Mouse (Mus musculus): ENCODE results near the gene Fbxo21.

Gene Fbxo21

DNA sequence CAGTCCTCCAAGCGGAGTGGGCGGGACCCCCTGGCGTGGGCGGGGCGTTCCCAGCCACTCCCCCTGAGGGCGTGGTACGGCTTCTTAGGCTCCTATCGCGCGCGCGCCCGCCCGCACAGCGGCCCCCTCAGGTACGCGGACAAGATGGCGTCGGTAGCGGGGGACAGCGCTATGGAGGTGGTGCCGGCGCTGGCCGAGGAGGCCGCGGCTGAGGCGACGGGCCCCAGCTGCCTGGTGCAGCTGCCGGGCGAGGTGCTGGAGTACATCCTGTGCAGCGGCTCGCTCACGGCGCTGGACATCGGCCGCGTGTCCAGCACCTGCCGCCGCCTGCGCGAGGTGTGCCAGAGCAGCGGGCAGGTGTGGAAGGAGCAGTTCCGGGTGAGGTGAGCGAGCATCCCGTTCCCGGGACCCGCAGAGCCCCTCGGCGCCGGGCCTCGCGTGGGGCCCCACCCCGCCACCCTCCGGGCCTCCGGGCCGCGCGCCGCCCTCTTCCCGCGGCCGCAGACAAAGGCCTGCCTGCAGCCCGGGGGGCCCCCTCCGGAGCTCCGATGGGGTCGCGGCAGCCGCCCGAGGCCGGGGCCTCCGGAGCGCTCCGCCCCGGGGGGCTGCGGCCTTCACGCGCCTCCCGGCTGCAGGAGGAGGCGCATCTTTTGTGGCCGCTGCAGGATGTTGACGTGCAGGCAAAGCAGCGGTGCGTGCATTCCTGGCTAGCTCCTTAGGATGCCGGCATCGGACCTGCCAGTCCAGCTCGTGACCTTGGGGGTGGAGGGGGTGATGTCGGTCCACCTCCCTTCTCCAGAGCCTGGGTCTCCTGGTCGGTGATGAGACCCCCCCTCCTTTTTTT lies at the start of gene Fbxo21:
TSS of gene Fbxo21 (plus strand) at position 74 of the 844 bp plus-strand sequence.
- in situ Hi-C loops (cut with MboI, MseI): no loop called here

- in situ Hi-C loops (cut with MboI, MseI): loop anchor here (5.0 kb wide), 1 partner anchor 311 kb away; no protein-coding TSS in a partner anchor
These were observed 48.0 kb upstream of the Fbxo21 start for GRCm38 (mm10) chr5:117928553-117928952.

DNA sequence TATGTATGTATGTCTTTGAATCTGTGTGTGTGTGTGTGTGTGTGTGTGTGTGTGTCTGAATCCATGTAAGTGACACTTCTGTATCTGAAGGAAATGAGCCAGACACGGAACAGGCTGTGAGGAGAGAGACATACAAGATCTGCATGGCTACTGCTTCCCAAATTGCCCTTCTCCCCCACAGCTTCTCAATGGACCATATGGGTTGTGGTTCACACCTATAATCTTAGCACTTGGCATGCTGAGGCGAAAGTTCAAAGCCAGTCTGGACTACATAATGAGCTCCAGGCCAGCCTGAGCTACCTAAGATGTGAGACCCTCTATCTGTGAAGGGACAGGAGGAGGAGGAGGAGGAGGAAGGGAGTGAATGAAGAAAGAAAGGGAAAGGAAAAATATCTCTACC lies 44.3 kb upstream of the Fbxo21 start:
- in situ Hi-C loops (cut with MboI, MseI): loop anchor here (5.0 kb wide), 1 partner anchor 425 kb away; no protein-coding TSS in a partner anchor

DNA sequence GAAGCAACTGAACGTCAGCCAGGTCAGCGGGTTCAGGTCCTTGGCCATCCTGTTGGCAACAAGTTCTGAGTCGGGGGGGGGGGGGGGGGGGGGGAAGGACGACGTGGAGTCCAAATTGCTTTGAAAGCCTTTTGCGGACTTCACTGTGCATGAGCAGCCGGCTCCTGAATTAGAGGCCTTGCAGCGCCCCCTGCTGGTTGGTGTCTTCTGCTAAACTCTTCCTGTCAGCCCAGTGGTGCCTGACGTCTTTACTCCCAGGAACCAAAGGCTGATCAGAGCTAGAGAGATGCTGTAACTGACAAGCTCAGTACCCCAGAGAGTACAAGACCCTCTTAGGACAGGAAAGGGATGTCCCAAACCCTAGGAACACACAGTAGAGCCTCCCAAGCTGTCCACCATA lies 43.7 kb upstream of the Fbxo21 start:
- in situ Hi-C loops (cut with MboI, MseI): loop anchor here (5.0 kb wide), 1 partner anchor 426 kb away; no protein-coding TSS in a partner anchor

DNA sequence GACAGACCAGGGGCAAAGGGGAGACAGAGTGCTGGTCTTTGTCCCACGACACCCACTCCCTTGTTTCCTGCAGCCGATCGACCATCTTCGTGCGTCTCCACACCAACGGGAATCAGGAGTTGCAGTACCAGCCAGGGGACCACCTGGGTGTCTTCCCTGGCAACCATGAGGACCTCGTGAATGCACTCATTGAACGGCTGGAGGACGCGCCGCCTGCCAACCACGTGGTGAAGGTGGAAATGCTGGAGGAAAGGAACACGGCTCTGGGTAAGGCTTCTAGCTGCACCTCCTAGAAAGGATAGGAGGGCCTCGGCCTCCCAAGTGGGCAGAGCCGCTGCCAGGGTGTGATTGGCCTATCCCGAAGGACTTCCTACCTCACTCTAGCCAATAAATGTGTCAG lies 40.2 kb upstream of the Fbxo21 start:
- in situ Hi-C loops (cut with MboI, MseI): no loop called here

GRCm38 (mm10) chr5:117937186-117937585 lies 39.3 kb upstream of the Fbxo21 start:
- in situ Hi-C loops (cut with MboI, MseI): no loop called here

DNA sequence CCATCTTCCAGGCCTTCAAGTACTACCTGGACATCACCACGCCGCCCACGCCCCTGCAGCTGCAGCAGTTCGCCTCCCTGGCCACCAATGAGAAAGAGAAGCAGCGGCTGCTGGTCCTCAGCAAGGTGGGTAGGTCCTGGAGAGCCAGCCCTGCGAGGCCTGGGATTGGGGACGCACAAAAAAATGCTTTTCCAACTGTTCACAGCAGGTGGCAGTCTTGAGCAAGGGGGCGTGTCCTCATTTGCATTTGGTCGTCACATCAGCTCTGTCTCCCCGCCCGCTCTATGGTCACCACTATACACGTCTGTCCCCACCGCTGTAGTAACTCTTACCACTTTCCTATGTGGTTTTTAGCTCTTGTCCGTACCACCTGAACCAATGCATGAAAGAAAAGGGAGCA lies 38.3 kb upstream of the Fbxo21 start:
- in situ Hi-C loops (cut with MboI, MseI): no loop called here

GRCm38 (mm10) chr5:117939402-117939801 lies 37.1 kb upstream of the Fbxo21 start:
- in situ Hi-C loops (cut with MboI, MseI): no loop called here

DNA sequence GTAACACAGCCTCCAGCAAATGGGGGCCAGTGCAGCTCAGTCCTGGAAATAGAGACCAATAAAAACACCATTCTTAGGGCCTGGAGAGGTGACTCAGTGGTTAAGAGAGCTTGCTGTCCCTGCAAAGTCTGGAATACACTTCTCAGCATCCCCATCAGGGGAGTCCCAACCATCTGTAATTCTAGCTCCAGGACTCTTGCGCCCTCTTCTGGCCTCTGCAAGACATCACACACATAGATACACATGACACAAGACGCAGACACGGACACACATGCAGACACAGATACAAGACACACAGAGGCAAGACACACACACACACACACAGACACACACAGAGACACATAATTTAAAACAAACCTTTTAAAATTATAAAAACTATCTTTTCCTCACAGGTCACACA lies 35.0 kb upstream of the Fbxo21 start:
- in situ Hi-C loops (cut with MboI, MseI): no loop called here

- in situ Hi-C loops (cut with MboI, MseI): no loop called here
These were observed 29.9 kb upstream of the Fbxo21 start for GRCm38 (mm10) chr5:117946605-117947004.

DNA sequence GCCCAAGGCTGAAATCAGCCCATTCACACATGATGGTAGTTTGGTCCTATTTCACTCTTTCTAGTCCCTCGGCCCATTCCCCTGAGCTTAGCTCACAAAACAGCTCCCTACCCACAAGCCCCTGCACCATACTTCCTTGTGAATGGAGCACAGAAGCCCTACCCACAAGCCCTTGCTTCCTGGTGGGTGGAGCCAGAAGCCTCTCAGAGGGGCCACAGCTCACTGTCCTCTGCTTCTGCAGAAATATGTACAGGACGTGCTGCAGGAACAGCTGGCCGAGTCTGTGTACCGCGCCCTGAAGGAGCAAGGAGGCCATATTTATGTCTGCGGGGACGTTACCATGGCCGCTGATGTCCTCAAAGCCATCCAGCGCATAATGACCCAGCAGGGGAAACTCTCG lies 27.1 kb upstream of the Fbxo21 start:
- in situ Hi-C loops (cut with MboI, MseI): no loop called here

DNA sequence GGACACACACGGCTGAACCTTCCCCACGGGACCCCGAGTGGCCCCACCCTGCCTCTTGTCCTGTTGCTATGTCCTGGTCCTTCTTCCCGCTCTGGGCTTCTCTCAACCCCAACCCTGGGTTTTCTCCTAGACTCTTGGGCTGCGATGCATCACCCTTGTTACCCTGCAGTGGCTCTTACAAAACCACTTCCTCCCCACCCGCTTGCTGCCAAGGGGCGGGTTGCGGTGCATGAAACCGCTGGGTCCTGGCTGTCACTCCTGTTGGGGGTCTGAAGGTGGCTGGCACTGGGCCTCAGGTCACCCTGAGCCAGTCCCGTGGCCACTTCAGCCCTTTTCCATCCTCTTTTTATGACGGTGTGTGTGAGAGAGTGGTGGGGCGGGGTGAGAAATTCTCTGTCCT lies 22.6 kb upstream of the Fbxo21 start:
- in situ Hi-C loops (cut with MboI, MseI): no loop called here

GRCm38 (mm10) chr5:117954429-117954828 lies 22.1 kb upstream of the Fbxo21 start:
- in situ Hi-C loops (cut with MboI, MseI): no loop called here

DNA sequence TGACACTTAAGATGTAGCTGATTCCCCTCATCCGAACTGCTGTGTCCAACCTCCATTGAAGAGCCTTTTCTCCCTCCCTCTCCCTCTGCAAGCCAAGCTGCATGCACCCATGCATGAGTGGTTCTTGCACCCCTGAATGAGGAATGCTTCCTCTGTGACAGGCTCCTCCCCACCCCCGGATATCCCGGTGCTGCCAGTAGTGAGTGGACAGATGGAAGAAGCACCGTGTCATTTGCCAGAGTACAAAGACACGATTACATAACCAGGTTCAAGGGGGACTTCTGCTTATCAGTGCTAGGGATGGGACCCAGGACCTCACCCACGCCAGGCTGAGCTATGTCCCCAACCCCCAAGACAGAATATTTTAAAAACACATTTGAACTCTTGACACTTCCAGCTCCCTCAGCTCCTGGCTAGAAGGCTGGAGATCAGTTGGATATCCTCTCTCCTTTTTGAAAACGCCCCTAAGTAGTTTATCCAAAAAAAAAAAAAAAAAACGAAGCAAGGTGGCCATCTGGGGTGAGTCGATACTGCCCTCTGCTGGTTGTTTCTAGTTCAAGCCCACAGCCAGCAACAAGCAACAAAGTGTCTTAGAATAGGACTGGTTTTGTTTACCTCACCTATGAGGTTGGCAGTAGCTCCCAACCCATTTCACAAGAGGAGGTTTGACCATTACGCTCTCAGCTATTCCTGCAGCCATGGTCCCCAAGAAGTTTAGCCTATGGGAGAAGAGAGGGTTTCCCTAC lies 20.7 kb upstream of the Fbxo21 start:
- in situ Hi-C loops (cut with MboI, MseI): no loop called here

DNA sequence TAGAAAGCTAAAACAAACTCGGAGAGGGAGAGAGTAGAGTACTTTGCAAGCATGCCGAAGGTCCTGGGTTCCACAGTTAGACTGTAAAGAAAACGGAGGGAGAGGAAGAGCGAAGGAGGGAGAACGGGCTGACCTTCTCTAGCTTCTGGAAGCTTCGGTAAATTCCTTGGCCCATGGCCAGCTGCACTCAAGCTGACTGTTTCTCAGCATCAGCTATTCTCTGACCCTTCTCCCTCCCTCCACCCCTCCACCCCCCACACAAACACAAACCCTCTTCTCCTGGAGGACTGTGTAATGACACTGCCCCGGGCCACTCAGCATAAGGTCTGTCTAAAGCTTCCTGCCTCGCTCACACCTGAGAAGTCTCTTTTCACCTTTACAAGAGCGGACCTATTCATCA lies 11.8 kb upstream of the Fbxo21 start:
- in situ Hi-C loops (cut with MboI, MseI): no loop called here

GRCm38 (mm10) chr5:117966956-117967355 lies 9.6 kb upstream of the Fbxo21 start:
- in situ Hi-C loops (cut with MboI, MseI): no loop called here

DNA sequence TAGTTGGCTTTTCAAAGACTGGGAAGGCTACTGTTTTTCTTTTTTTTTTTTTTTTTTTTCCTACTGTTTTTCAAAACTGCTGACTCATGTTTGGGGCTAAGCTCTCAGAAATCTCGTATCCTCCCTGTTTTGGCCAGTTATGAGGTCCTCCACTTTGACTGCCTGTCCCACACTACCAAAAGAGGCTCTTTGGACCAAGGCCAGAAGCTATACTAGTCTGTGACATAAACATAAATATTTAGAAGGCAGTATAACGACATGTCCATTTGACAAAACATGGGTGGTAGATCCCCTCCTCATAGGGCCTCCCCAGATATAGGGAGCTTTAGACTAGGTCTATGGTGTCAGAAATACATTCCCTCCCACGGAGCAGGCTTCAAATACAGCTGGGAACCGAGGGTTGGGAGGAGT lies 8.9 kb upstream of the Fbxo21 start:
- in situ Hi-C loops (cut with MboI, MseI): no loop called here

GRCm38 (mm10) chr5:117969681-117970427 lies 6.7 kb upstream of the Fbxo21 start:
- in situ Hi-C loops (cut with MboI, MseI): no loop called here

- in situ Hi-C loops (cut with MboI, MseI): no loop called here
These were observed 270 bp upstream of the Fbxo21 start for GRCm38 (mm10) chr5:117976263-117976656.

- in situ Hi-C loops (cut with MboI, MseI): no loop called here
These were observed 1.1 kb downstream of the Fbxo21 start for GRCm38 (mm10) chr5:117977501-117978158.

- in situ Hi-C loops (cut with MboI, MseI): no loop called here
These were observed 1.7 kb downstream of the Fbxo21 start for GRCm38 (mm10) chr5:117978159-117978697.

Measured in regulatory T cell (primary cell).